Mouse (Mus musculus) heart, adult 2 months (tissue): Measurements from ENCODE around the gene Insl3. TPM values are rescaled to one million over a fixed set of nuclear protein-coding genes. Genes with fewer than 3 reads are reported as not detected.
A peak's percentile ranks its signal among the peaks of the same experiment; 100 is the strongest.
"Not testable (repeated sequence)": the region's sequence is repeated elsewhere in the genome, so short reads cannot be mapped to it uniquely, and the experiment has no call there.

Experiments used
- DNase-seq, 2 experiments: peaks; one replicate each; pipeline ENCODE4 v3.0.0; 2021
- H3K27ac ChIP-seq: fragments of 200-600 bp; 2 replicates; pipeline ENCODE4 v1.8.1; 2022
- H3K27me3 ChIP-seq: fragments of 200-500 bp; 2 replicates; pipeline ENCODE4 v1.6.1; 2012; ENCODE audit warnings: mild to moderate bottlenecking, low read length, inconsistent platforms, mixed read lengths; ENCODE audit not compliant: control insufficient read depth, insufficient read depth
- H3K36me3 ChIP-seq: fragments of 200-500 bp; 2 replicates; pipeline ENCODE4 v1.6.1; 2012; ENCODE audit warnings: low read length, inconsistent platforms; ENCODE audit not compliant: control insufficient read depth, insufficient read depth
- H3K4me1 ChIP-seq: fragments of 200-500 bp; 2 replicates; pipeline ENCODE4 v1.6.1; 2011; ENCODE audit warnings: low read length; ENCODE audit not compliant: control insufficient read depth, insufficient read depth
- H3K4me3 ChIP-seq: fragments of 200-600 bp; 2 replicates; pipeline ENCODE4 v1.8.1; 2022
- H3K79me2 ChIP-seq: fragments of 200-500 bp; replicated peaks from 2 replicates; pipeline ENCODE4 v1.6.1; 2012; ENCODE audit warnings: mild to moderate bottlenecking, inconsistent platforms, low read length, moderate library complexity, mixed read lengths; ENCODE audit not compliant: control insufficient read depth, insufficient read depth
- H3K9ac ChIP-seq: fragments of 200-500 bp; 2 replicates; pipeline ENCODE4 v1.6.1; 2012; ENCODE audit warnings: low read depth, mild to moderate bottlenecking, control low read depth, inconsistent platforms, low read length, mixed read lengths
- CTCF ChIP-seq: fragments of 200-600 bp; IDR thresholded peaks from 2 replicates; pipeline ENCODE4 v1.8.1; 2022; ENCODE audit warnings: antibody characterized with exemption, mild to moderate bottlenecking, moderate library complexity
- EP300 ChIP-seq: fragments of 200-500 bp; IDR thresholded peaks from 2 replicates; pipeline ENCODE4 v1.6.1; 2011; ENCODE audit warnings: low read depth, low read length, control low read depth; ENCODE audit not compliant: insufficient read depth
- POLR2A ChIP-seq: fragments of 200-500 bp; IDR thresholded peaks from 2 replicates; pipeline ENCODE4 v1.6.1; 2011; ENCODE audit warnings: mild to moderate bottlenecking, low read depth, low read length, control low read depth; ENCODE audit not compliant: insufficient read depth
- WGBS: fragments of 180-500 bp; shearing (Covaris S2); methylation state at CpG from one replicate; pipeline ENCODE4 v1.1.7; 2018; 5-methylcytosine and 5-hydroxymethylcytosine counted together
- intact Hi-C: fragments of 180-260 bp; cut with DNase I; formaldehyde crosslinking; loops from one replicate; pipeline ENCODE4 v1.15.1; 2025
- polyA plus RNA-seq: library from polyadenylated mRNA; depleted of rRNA; stranded (reverse); fragments of >200 nt; gene quantifications from 2 replicates; pipeline ENCODE4 v1.2.3, GENCODE M21; 2012
- total RNA-seq, 2 experiments: library from RNA; stranded (reverse); gene quantifications; 2 replicates each; pipeline ENCODE4 v1.2.3; 2021

The Insl3 gene
- total and polyA plus RNA-seq, 3 experiments: 4.0 to 19.3 (median 4.1) TPM

DNA sequence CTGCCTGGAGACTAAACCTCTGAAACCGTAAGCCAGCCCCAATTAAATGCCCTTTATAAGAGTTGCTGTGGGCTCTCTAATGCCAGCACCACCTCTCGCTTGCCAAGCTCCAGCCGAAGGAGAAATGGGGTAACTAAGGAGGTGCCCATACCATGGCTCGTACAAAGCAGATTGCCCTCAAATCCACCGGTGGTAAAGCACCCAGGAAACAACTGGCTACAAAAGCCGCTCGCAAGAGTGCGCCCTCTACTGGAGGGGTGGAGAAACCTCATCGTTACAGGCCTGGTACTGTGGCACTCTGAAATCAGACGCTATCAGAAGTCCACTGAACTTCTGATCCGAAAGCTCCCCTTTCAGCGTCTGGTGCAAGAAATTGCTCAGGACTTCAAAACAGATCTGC lies 6.4 kb downstream of the Insl3 start:
- H3K4me3 ChIP-seq, H3K4me1 ChIP-seq, DNase-seq, H3K79me2 ChIP-seq, H3K36me3 ChIP-seq, H3K27me3 ChIP-seq, intact Hi-C loops, H3K9ac ChIP-seq, H3K27ac ChIP-seq: not testable (repeated sequence)
- peak; percentile 57 for TF ChIP-seq CTCF
- WGBS: 68% methylated on average over 12 of the region's 12 CpGs

DNA sequence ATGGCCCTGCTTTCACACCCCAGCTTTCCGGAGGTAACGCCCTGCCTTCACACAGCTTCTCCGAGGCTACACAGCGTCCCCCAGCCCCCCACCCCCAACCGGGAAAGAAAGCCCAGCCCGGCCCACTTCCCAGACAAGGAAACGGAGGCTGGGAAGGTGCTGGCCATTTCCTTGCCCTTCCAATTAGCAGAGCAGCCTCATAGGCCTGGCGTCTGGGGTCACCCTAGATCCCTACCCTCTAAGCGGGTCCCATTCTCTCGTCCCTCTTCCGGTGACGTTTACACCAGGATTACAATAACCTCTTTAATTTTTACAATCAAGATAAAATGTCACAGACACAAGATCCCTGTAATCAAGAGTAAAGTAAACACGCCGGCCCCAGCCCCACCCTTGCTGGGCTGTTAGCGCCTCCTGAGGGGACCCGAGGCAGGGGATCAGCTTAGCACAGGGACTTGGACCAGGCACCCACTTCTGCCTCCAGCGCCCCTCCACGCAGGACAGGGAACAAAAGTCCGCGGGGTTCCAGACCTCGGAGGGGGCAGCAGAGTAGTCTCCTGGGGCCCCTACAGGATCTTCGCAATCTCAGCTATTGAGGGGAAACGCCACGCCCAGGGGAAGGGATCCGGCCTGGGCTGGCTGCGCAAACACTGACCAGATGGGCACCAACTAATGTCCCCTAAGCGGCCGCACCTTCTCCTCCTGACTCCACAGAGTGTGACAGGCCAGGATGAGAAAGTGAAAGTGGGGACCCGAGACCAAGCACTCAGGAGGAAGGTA lies 11.7 kb downstream of the Insl3 start:
- peak; percentile 70 to 72 for DNase-seq
- H3K36me3 ChIP-seq: no peaks in the 10 kb centered on the region
- TF ChIP-seq EP300 (no peak), POLR2A (peak; percentile 60), CTCF (no peak)
- intact Hi-C loops: loop anchor here (1.0 kb wide), 1 partner anchor 24 kb away; the partner anchor contains the start of gene Jak3
- no peaks in the 10 kb centered on the region for H3K27me3 ChIP-seq
- H3K9ac ChIP-seq: peak overlapping the region; percentile 77
- no peaks in the 10 kb centered on the region for H3K79me2 ChIP-seq
- WGBS: 8% methylated on average over 29 of the region's 29 CpGs
- H3K27ac ChIP-seq: peak overlapping the region; percentile 86
- peaks cover 3% of the 10 kb centered on the region for H3K4me1 ChIP-seq
- peak overlapping the region; percentile 43 for H3K4me3 ChIP-seq

DNA sequence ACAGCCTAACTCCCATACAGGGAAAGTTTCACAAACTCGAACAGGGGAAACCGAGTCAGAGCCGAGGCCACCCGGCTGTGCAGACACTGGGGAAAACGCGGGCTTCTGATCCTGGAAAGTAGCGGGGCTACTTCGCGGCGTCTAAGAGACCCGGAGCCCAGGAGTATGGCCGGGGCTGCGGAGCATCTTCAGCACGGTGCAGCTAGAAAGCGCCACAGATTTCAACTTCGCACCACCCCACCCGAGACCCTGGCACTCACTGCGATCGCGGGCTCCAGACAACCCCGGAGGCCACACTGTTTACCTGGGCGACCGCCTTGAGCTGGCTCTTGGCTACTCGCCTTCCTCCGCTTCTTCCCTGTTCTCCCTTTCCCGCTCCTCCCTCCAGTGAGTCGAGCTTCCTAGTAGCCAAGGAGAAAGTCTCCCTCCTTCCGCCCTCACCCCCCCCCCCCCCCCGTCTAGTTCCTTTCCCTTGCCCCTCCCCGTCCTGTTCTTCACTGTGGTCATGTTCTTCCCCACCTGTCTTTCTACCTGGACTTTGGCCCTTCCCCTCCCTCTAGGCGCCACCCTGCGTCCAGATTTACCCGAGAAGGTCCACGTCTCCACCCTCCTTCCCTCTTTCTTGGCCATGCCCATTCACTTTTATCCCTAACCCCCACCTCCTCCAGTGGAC lies 12.5 kb downstream of the Insl3 start, which contains the start of gene B3gnt3:
B3gnt3 (minus strand) TSS at position 376 of the 673 bp plus-strand sequence.
- intact Hi-C loops: loop anchor here (1.0 kb wide), 1 partner anchor 25 kb away; the partner anchor contains the start of gene Jak3
- H3K27ac ChIP-seq: peak within 1 kb of the TSS; percentile 86
- TF ChIP-seq CTCF: no peak
- peak; percentile 55; the same call in 1 of the 2 replicates for TF ChIP-seq POLR2A
- no peaks in the 10 kb centered on the region for H3K79me2 ChIP-seq
- H3K36me3 ChIP-seq: no peaks in the 10 kb centered on the region
- 11% methylated on average over 34 of the region's 34 CpGs for WGBS
- peaks cover 3% of the 10 kb centered on the region for H3K4me1 ChIP-seq
- peak within 1 kb of the TSS; percentile 77 for H3K9ac ChIP-seq
- DNase-seq: no peak
- peak within 1 kb of the TSS; percentile 43 for H3K4me3 ChIP-seq
- H3K27me3 ChIP-seq: no peaks in the 10 kb centered on the region

DNA sequence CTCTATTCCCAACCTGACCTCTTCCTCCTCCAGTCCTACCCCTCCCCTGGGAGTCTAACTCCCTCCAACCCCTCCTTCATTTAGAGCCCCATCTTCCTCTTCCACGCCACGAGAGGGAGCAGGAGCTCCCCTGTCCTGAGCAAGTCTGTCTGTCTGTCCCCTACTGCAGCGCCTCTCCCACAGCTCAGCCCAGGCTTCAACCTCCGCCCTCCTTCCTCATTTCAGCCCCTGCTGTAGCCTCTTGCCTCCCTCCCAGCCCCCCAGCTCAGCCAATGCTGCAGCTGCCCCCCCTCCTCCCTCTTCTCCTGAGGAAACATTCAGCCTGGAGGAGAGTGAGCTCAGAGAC lies 13.0 kb downstream of the Insl3 start:
- DNase-seq: no peak
- no peak overlapping the region for H3K9ac ChIP-seq
- intact Hi-C loops: no loop called here
- H3K36me3 ChIP-seq: no peaks in the 10 kb centered on the region
- TF ChIP-seq CTCF (peak; percentile 54), EP300 (no peak)
- H3K27ac ChIP-seq: no peak overlapping the region; the same call in 1 of the 2 replicates
- no peak overlapping the region for H3K4me3 ChIP-seq
- WGBS: 29% methylated on average over 4 of the region's 4 CpGs
- H3K27me3 ChIP-seq: no peaks in the 10 kb centered on the region
- H3K79me2 ChIP-seq: no peaks in the 10 kb centered on the region
- peaks cover 3% of the 10 kb centered on the region for H3K4me1 ChIP-seq

DNA sequence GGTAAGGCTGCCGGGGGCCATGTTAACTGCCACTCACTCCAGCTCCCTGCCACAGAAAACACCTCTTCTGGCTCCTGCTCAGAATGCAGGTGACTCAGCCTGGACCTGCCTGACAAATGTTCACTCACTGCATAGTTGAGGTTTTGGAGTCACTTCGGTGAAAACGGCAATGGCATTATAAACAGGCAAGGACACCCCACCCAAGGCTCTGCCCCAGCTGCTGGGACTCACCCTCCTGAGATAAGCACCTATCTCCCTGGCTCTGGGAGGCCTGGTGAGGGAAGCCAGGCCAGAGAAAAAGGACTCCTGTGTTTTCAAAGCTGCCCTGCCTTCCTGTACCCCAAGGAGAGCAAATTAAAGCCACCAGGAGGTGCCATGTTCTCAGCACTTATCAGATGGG lies 13.9 kb downstream of the Insl3 start:
- H3K36me3 ChIP-seq: no peaks in the 10 kb centered on the region
- intact Hi-C loops: no loop called here
- DNase-seq: no peak
- H3K27me3 ChIP-seq: no peaks in the 10 kb centered on the region
- WGBS: 75% methylated on average over 3 of the region's 3 CpGs
- peaks cover 3% of the 10 kb centered on the region for H3K4me1 ChIP-seq
- TF ChIP-seq CTCF (no peak), POLR2A (no peak), EP300 (no peak)
- H3K27ac ChIP-seq: no peak overlapping the region
- no peak overlapping the region for H3K4me3 ChIP-seq
- no peaks in the 10 kb centered on the region for H3K79me2 ChIP-seq
- H3K9ac ChIP-seq: no peak overlapping the region

DNA sequence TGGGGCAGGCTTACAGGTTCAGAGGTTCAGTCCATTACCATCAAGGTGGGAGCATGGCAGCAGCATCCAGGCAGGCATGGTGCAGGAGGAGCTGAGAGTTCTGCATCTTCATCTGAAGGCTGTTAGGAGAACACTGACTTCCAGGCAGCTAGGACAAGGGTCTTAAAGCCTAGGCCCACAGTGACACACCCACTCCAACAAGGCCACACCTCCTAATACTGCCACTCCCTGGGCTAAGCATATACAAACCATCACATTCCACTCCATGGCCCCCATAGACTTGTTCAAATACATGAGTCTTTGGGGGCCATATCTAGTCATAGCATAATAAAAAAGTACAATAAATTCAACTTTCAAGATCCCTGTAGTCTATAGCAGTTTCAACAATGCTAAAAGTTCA lies 14.4 kb downstream of the Insl3 start:
- H3K27ac ChIP-seq, H3K4me3 ChIP-seq, H3K9ac ChIP-seq, H3K79me2 ChIP-seq, intact Hi-C loops, H3K36me3 ChIP-seq, H3K4me1 ChIP-seq, H3K27me3 ChIP-seq, DNase-seq: not testable (repeated sequence)
